Mouse (Mus musculus): Measurements from ENCODE around the gene Pacsin3. TPM values are rescaled to one million over a fixed set of nuclear protein-coding genes. Genes with fewer than 3 reads are reported as not detected.

Pacsin3 gene
- polyA plus RNA-seq, 1 experiment from 2014 or later, result 11.7 TPM

DNA sequence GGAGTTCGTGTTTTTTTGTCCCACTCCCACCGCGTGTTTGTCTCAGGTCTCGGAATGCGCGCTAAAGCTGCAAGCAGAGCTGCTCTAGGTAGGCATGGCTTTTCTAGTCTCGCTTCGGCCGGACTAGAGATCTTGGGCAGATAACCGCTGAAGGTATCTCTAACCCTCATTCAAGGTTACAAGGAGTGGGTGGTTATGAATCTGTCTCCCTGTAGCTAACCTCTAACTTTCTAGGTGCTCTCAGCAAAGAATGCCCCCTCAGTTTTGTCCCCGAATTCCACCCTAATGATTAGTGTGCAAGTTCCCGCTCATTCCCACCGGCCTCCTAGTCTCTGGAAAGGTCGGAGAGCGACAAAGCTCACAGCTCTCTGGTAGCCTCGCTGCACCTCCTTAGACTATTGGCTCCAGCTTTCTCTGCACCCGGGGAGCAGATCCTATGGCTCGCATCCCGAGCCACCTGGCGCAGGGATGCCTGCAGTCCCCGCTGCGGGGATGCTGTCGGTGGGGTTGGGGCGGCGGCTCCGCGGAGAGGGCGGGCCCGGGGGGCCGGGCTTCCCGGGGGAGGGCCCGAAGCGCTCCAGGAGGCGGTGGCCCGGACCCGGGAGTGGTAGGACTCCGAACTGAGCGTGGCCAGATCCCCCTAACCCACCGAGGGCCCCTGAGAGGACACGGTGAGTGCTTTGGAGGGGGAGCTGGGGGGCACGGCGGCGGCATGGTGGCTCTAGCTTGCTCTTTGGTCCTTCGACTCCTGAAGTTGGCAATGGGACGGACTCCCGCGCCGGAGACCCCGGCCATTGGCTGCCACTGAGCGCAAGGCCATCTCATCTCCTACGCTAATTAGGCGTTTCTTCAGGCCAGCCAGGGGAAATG is 737 bp downstream of the Pacsin3 start:
- no peaks in the 10 kb centered on the region for H3K9me3 ChIP-seq (ENCODE audit: control insufficient read depth, low read length)
- ATAC-seq (ENCODE audit: low read depth), result peak; percentile 28
- H3K4me1 ChIP-seq (ENCODE audit: control insufficient read depth, insufficient read depth, low read length), result peaks cover 19% of the 10 kb centered on the region
- H3K27me3 ChIP-seq (ENCODE audit: control insufficient read depth, insufficient read depth, low read length), result peaks cover 12% of the 10 kb centered on the region
- H3K9ac ChIP-seq (replicated peaks; ENCODE audit: low read depth, low read length), result peak overlapping the region; percentile 51
- under 1% methylated on average over 50 of the region's 52 CpGs for WGBS
- H3K4me3 ChIP-seq (ENCODE audit: low read depth, low read length), result peak overlapping the region; percentile 47
- peak overlapping the region; percentile 95 for H3K4me2 ChIP-seq (ENCODE audit: low read depth, low read length)
- peak overlapping the region; percentile 22; the same call in 1 of the 2 replicates for H3K27ac ChIP-seq (ENCODE audit: low read depth, low read length)
- no peaks in the 10 kb centered on the region for H3K36me3 ChIP-seq (ENCODE audit: control insufficient read depth, insufficient read depth, low read length)

DNA sequence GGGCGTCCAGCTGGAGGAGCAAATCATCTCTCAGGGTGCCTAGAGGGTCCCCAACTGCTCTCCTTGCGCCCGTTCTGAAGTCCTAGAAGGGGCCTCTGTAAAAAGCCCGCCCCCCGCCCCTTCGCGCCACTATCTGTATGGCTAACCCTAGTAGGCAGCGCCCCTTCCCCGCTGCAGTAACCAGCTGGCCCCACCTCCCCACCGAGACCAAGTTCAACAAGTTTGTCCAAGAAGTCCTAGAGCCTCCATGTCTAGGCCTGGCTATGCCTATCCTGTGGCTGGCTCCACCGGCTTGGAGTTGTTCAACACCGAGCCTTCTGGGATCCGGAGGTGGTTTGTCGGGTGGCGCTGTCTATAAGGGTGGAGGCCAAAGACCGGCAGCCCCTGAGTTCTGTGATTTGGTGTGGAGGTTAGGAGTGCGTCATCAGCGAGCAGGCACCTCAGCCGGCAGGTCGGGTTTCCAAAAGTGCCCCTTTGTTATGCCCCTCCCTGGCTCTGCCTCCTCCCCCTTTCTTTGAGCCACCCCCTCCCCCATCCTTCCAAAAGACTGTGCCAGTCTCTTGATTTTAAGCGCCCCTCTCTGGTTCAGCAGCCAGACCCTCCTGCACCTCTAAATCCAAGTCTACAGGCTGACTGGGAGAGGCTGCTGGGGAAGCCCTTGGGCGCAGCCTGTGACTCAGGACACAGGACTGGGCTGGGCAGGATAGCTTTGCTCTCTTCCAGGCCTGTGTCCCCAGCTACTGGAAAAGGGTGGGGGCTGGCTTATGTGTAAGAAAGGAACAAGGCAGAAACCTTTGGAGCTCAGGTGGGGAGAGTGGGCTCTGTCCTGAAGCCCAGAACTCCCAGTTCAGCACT is 1.6 kb downstream of the Pacsin3 start:
- Histone ChIP-seq H3K36me3 (ENCODE audit: control insufficient read depth, insufficient read depth, low read length) (no peaks in the 10 kb centered on the region), H3K4me2 (ENCODE audit: low read depth, low read length) (peak overlapping the region; percentile 95), H3K9ac (replicated peaks; ENCODE audit: low read depth, low read length) (peak overlapping the region; percentile 51), H3K27ac (ENCODE audit: low read depth, low read length) (peak overlapping the region; percentile 34; the same call in 1 of the 2 replicates), H3K4me3 (ENCODE audit: low read depth, low read length) (peak overlapping the region; percentile 47), H3K27me3 (ENCODE audit: control insufficient read depth, insufficient read depth, low read length) (peaks cover 12% of the 10 kb centered on the region), H3K9me3 (ENCODE audit: control insufficient read depth, low read length) (no peaks in the 10 kb centered on the region), H3K4me1 (ENCODE audit: control insufficient read depth, insufficient read depth, low read length) (peaks cover 19% of the 10 kb centered on the region)
- ATAC-seq (ENCODE audit: low read depth), result peak; percentile 66
- WGBS, result 2% methylated on average over 22 of the region's 22 CpGs

DNA sequence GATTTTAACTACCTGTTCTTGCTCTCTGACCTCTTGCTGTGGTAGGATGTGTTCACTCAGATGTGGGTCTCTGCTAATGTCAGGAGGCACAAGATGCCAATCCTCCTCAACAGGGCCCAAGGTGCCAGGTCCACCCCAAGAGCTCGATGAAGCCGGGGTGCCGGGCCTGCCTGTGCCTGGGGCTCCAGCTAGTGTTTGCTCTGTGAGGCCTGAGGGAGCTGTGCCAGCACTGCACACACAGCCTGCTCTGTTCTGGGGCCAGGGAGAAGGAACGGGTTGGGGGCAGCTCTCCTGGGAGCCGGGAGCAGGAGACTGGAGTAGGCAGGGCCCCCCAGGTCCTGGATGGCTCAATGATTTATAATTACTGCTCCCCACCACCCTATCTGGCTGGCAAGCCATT is 2.3 kb downstream of the Pacsin3 start:
- H3K27ac ChIP-seq (ENCODE audit: low read depth, low read length), result 0 out of 2 replicates have a peak overlapping the region, but pooled peaks have one; percentile 34
- ATAC-seq (ENCODE audit: low read depth), result peak; percentile 44; the same call in 1 of the 2 replicates
- H3K9ac ChIP-seq (replicated peaks; ENCODE audit: low read depth, low read length), result peak overlapping the region; percentile 25

DNA sequence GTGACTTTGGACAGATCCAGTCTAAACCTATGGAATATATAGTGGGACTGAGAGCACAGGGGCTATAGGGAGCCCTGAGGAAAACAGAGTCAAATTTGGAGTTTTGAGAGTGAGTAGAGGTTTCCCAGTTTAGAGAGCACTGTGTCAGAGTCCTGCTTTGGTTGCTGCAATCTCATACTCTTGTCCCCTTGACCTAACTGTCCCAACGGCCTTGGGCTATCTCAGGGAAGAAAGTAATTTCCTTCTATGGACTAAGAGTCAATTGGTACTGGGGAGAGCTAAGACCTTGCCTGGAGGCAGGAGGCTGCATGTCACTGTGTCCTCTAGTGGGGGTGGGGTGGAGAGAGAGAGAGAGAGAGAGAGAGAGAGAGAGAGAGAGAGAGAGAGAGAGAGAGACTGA is 3.1 kb downstream of the Pacsin3 start:
- no peak for ATAC-seq (ENCODE audit: low read depth)
- H3K27me3 ChIP-seq (ENCODE audit: control insufficient read depth, insufficient read depth, low read length), result peaks cover 12% of the 10 kb centered on the region
- H3K9ac ChIP-seq (replicated peaks; ENCODE audit: low read depth, low read length), result no peak overlapping the region
- H3K36me3 ChIP-seq (ENCODE audit: control insufficient read depth, insufficient read depth, low read length), result no peaks in the 10 kb centered on the region
- no peak overlapping the region for H3K27ac ChIP-seq (ENCODE audit: low read depth, low read length)
- no peaks in the 10 kb centered on the region for H3K9me3 ChIP-seq (ENCODE audit: control insufficient read depth, low read length)
- no peak overlapping the region for H3K4me3 ChIP-seq (ENCODE audit: low read depth, low read length)
- H3K4me1 ChIP-seq (ENCODE audit: control insufficient read depth, insufficient read depth, low read length), result peaks cover 19% of the 10 kb centered on the region
- peak overlapping the region; percentile 95; the same call in 1 of the 2 replicates for H3K4me2 ChIP-seq (ENCODE audit: low read depth, low read length)
- WGBS, result 58% methylated on average over 1 of the region's 1 CpGs

More for the DNA sequence above, 2.3 kb downstream of the Pacsin3 start:
- Histone ChIP-seq H3K36me3 (ENCODE audit: control insufficient read depth, insufficient read depth, low read length) (no peaks in the 10 kb centered on the region), H3K4me3 (ENCODE audit: low read depth, low read length) (peak overlapping the region; percentile 47), H3K4me2 (ENCODE audit: low read depth, low read length) (peak overlapping the region; percentile 95), H3K27me3 (ENCODE audit: control insufficient read depth, insufficient read depth, low read length) (peaks cover 12% of the 10 kb centered on the region), H3K4me1 (ENCODE audit: control insufficient read depth, insufficient read depth, low read length) (peaks cover 19% of the 10 kb centered on the region), H3K9me3 (ENCODE audit: control insufficient read depth, low read length) (no peaks in the 10 kb centered on the region)
- WGBS, result 49% methylated on average over 5 of the region's 5 CpGs

DNA sequence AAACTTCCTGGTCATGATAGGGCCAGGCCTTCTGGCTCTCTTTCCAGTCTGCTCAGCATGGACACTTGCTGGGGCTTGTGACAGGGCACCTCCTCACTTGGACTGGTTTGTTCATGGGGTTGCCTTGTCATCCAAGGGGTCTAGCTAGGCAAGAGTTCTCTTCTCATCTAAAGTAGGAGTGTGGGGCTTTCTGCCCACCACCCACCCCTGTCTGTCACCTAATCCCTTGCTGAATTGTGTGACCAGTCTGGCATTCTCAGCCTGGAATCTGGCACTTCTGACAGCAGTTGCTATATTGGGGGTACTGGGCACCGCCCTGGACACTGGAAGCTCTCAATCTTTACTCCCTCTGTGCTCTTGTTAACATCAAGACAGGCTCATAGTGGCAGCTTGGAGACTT is 3.7 kb downstream of the Pacsin3 start:
- H3K9me3 ChIP-seq (ENCODE audit: control insufficient read depth, low read length), result no peaks in the 10 kb centered on the region
- H3K36me3 ChIP-seq (ENCODE audit: control insufficient read depth, insufficient read depth, low read length), result no peaks in the 10 kb centered on the region
- H3K9ac ChIP-seq (replicated peaks; ENCODE audit: low read depth, low read length), result no peak overlapping the region
- H3K4me1 ChIP-seq (ENCODE audit: control insufficient read depth, insufficient read depth, low read length), result peaks cover 23% of the 10 kb centered on the region
- no peak overlapping the region for H3K4me3 ChIP-seq (ENCODE audit: low read depth, low read length)
- no peak for ATAC-seq (ENCODE audit: low read depth)
- H3K27me3 ChIP-seq (ENCODE audit: control insufficient read depth, insufficient read depth, low read length), result peaks cover 11% of the 10 kb centered on the region
- no peak overlapping the region for H3K4me2 ChIP-seq (ENCODE audit: low read depth, low read length)
- 90% methylated on average over 1 of the region's 1 CpGs for WGBS
- no peak overlapping the region for H3K27ac ChIP-seq (ENCODE audit: low read depth, low read length)

DNA sequence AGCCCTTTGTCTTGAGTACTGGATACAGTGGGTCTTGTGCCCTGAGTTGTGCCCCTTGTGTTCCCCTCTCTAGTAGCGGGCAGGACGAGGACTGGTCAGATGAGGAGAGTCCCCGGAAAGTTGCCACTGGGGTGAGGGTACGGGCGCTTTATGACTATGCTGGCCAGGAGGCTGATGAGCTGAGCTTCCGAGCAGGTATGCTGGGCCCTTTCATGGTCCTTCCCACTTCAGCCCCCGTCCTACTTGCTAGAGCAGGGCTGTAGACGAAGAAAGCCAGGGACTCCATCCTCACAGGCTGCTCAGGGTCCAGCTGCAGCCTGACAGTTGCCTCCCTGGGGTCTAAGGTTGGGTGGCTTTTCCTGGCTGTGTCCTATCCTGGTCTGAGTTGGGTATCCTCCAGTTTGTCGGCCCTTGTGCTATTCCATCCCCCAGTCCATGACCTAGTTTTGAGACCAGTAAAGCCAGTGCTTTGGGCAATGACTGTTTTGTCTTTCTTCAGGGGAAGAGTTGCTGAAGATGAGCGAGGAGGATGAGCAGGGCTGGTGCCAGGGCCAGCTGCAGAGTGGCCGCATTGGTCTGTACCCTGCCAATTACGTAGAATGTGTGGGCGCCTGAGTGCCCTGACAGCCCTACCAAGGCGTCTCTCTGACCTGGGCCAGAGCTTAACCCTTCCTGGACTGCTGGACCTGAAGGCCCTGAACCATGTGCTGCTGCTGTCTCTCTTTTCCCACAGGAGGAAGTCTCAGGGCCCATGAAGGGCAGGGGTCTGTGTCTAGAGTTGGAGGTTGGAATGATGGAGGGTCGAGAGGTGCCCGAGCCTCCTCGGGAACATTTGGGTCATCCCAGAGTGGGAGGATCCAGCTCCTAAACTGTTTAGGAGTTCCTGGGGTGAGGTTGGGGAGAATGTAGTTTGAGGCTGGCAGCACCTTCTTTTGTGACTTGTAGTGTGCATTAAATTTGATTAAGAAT is 8.2 kb downstream of the Pacsin3 start:
- WGBS, result 85% methylated on average over 17 of the region's 17 CpGs
- Histone ChIP-seq H3K36me3 (ENCODE audit: control insufficient read depth, insufficient read depth, low read length) (peaks cover 21% of the 10 kb centered on the region), H3K9me3 (ENCODE audit: control insufficient read depth, low read length) (no peaks in the 10 kb centered on the region), H3K4me2 (ENCODE audit: low read depth, low read length) (peak overlapping the region; percentile 62), H3K9ac (replicated peaks; ENCODE audit: low read depth, low read length) (peak overlapping the region; percentile 62), H3K4me1 (ENCODE audit: control insufficient read depth, insufficient read depth, low read length) (peaks cover 4% of the 10 kb centered on the region; the same call in 1 of the 2 replicates), H3K27ac (ENCODE audit: low read depth, low read length) (peak overlapping the region; percentile 89), H3K27me3 (ENCODE audit: control insufficient read depth, insufficient read depth, low read length) (no peaks in the 10 kb centered on the region), H3K4me3 (ENCODE audit: low read depth, low read length) (peak overlapping the region; percentile 78)
- no peak for ATAC-seq (ENCODE audit: low read depth)

DNA sequence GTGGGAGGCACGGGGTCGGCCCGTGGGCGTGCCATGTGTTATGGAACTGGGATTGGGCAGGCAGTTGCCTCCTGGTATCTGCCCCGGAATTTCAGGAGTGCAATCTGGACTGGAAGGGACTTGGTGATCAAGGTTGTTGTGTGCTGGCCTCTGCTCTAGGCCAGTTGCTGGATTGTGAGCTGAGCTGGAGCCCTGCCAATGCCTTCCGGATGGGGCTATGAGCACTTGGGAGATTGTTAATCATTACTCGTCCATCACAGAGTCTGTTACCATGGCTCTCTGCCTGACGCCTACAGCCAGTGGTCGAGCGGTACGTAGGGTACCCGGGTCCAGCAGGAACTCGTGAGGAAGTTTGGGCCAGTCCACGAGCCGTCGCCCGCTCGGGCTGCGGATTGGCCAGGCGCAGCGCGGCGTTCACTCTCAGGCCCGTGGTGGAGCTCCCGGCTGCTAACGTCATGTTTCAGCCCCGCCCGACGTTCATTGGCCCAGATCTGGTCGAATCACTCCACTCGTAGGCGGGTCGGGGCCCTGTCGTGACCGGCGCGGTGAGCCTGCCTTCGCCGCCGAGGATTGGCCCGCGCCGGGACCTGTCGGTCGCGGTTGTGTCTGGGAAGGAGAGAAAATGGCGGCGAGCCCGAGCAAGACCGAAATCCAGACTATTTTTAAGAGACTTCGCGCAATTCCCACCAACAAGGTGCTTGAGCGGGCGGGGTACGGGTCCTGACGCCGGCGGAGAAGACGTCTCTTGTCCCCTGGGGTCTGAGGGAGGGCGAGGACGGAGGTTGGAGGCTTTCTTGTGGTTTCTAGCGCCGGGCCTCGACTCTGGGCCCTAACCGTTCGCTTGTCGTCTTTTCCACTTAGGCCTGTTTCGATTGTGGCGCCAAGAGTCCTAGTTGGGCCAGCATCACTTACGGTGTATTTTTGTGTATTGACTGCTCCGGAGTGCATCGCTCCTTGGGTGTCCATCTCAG is 9.2 kb downstream of the Pacsin3 start, which contains the start of gene Arfgap2:
Gene Arfgap2, plus strand, starts transcription at position 264 of the 971 bp plus-strand sequence.
- ATAC-seq (ENCODE audit: low read depth), result peak; percentile 99
- Histone ChIP-seq H3K4me2 (ENCODE audit: low read depth, low read length) (peak within 1 kb of the TSS; percentile 62), H3K4me1 (ENCODE audit: control insufficient read depth, insufficient read depth, low read length) (peaks cover 4% of the 10 kb centered on the region; the same call in 1 of the 2 replicates), H3K36me3 (ENCODE audit: control insufficient read depth, insufficient read depth, low read length) (peaks cover 30% of the 10 kb centered on the region), H3K9me3 (ENCODE audit: control insufficient read depth, low read length) (no peaks in the 10 kb centered on the region), H3K4me3 (ENCODE audit: low read depth, low read length) (peak within 1 kb of the TSS; percentile 78), H3K27ac (ENCODE audit: low read depth, low read length) (peak within 1 kb of the TSS; percentile 89), H3K9ac (replicated peaks; ENCODE audit: low read depth, low read length) (peak within 1 kb of the TSS; percentile 90), H3K27me3 (ENCODE audit: control insufficient read depth, insufficient read depth, low read length) (no peaks in the 10 kb centered on the region)
- 1% methylated on average over 72 of the region's 72 CpGs for WGBS

Data from neural tube, embryonic 14.5 days (tissue).